Mouse (Mus musculus) kidney, adult 11 months (tissue): ENCODE results near the gene Eml5.
A peak's percentile ranks its signal among the peaks of the same experiment; 100 is the strongest.

ENCODE experiments used
- DNase-seq: peaks from one replicate; pipeline ENCODE4 v3.0.0; 2022

The Eml5 gene

DNA sequence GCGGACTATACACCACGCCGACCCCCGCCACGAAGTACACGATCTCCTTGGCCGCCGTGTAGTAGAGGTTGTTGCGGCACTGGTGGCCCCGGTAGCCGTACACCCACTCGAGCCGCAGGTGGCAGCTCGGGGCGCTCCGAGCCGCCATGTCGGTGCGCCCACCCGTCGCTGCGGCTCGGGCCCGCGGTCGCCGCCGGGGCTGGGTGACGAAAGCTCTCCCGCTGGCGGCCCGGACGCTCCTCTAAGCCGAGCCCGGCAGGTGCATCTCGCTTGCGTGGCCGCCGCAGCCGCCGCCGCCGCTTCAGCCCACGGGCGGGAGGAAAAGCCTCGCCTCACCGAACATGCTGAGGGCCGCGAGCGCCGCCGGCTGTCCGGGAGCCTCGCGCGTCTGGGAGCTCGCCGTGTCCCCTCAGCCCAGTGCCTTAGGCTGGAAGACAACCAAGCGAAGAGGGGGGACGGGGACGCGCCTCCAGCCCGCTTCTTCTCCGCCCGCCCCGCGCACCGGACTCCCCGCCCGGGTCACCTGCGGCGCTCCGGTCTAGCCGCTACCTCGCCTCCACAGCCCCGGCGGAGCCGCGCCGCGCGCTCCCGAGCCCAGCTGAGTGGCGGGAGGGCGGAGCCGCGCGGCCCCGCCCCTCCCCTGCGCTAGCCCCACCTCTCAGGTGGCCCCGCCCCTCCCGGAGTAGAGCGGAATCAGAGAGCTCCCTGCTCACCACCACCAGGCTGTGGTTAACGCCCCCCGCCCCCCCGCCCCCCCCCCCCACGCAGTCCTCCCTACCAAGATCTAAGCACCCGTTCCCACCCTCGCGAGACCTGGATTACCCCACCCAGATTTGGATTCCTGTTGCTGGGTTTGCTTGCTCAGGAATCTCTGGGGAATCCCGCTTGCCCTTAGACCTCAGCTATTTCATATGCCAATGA, at the start of gene Eml5:
TSS of gene Eml5 (minus strand) at position 604 of the 921 bp plus-strand sequence.
- DNase-seq = peak; percentile 77

DNA sequence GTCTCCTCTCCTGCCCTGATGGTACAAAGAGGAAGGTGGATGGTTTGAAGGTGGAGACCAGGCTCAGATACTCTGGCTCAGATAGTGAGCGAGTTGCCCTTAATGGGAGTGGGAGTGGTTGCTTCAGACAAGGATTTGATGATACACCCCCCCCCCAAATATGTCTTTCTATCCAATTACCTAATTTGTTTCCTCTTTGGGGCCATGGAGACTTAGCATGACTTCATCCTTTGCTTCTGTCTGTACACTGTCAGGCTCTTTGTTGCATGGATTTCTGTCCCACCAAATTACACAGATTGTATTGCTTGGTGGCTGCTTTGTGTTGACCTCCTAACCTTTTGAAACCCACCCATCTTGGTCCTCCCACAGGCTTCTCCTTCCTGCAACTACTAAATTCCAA, 31.6 kb upstream of the Eml5 start:
- no peak for DNase-seq

DNA sequence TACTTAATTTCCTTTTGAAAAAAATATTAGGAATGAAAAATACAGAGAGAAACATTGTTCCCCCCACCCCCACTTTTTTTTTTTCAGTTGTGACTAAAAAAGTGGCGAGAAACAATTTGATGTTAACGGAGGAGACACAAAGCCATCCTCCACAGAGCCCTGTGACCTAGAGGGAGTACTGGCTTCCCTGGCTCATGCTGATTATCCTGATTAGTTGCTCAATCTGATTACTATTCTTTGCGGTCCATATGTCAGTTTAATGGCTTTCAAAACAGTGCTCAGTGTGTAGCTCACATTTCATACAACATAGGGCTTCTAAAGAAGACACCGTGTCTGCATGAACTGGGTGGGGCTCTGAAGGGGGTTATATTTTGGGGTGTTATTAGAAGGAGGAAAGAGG, 31.2 kb upstream of the Eml5 start:
- DNase-seq = no peak

DNA sequence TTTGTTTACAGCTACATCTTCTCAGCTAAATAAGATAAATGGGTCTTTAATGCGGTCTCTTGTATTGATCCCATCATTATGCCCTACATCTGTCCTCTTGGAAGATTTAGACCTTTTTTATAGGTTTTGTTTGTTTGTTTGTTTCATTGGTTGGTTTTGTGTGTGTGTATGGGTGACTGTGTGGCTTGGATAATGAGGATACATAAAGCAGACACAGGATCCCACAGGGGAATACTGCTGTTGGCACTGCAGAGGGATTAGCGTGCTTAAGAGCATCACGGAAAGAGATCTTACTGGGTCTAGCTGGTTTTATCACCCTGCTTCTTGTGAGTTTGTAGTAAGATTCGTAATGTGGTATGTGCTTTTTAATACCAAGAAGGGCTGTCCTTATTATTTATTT, 29.9 kb upstream of the Eml5 start:
- no peak for DNase-seq

DNA sequence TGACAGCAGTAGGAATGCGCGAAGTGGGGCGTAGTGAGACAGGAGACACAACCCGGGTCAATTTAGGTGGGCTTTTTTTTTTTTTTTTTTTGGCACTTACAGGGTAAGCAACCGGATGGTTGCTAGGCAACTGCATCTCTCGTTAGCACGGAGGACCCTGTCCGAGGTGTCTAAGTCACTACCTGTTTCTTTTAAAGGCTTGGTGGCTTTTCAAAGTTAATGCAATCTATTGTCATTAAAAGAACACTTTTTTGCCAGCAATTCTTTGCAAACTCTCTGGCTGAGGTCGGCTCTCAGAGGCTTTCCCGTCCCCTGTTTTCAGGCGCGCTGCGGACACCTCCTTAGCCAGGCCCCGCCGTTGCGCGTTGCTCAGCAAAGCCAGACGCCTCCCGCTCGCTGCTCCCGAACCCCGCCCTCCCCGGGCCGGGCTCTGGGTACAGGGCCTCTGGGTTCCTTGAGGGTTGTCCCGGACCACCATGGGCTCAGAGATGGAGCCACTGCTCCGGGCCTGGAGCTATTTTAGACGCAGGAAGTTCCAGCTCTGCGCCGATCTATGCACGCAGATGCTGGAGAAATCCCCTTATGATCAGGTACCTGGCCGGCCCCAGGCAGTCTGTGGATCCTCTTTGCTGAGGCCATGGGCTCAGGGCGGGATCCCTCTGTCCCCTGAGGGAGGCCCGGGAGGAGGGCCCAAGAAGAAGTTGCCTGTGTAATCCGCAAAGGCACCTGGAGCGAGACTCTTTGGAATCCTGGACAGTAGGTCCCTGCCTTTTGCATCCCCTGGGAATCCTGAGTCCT, 19.1 kb upstream of the Eml5 start, which contains the start of gene Ttc8:
TSS of gene Ttc8 (plus strand) at position 381 of the 798 bp plus-strand sequence.
- DNase-seq = peak; percentile 91

DNA sequence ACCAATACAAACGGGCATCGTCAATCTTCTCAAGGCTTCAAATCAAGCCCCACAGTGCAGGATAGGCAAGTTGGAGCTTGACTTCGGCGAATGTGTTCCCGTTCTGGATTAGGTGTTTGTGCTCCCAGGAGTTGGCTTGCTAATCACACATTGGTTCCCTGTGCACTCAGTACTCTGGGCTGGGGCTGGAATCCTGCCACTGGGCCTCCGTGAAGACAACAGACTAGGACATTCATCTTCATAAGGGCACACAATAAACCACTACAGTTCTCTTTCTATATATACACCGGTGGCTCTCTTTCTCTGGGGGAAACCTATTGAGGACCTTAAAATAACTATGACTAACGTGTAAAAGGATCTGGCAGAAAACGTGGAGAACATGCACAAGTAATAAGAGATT, 8.8 kb upstream of the Eml5 start:
- no peak for DNase-seq

DNA sequence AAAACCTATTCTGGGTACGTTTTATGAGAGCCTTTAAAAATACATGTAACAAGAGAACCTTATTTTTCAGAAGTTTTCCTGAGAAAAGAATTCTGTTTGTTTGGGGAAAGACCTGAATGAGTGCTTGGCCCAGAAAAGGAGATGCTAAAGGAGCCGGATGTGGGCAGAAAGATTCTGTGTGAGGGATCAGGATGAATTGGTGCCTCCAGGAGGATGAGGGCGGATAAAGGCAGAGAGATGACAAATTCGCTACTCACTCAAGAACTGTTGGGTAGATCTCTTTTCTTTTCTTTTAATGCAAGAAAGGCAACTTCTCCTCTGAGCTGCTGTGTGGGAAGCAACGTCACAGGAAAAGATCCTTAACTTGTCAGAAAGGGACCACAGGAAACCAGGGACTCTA, 4.2 kb upstream of the Eml5 start:
- no peak for DNase-seq

DNA sequence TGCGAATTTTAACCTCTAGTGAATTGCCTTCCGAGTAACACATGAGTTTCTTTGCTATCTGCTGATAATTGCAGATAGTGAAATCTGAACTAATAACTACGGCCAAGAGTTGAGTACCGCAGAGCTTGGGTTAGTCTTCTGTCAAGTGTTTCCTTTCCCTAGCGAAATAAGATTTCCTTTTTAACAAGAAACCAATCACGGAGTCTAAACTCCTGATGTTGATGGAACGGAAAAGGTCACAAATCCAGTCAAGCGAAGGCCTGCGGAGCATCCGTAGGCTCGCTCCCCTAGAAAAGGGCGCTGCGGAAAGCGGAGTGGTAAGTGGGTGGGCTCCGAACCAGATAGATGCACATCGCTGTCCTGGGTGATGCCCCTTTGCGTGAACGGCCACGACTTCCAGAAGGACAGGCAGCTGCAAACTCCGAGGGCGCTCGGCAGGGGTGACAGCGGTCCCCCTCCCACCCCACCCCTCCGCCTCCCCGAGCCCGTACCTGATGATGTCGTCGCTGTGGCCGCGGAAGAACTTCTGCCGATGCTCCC, 873 bp downstream of the Eml5 start:
- peak; percentile 5 for DNase-seq

DNA sequence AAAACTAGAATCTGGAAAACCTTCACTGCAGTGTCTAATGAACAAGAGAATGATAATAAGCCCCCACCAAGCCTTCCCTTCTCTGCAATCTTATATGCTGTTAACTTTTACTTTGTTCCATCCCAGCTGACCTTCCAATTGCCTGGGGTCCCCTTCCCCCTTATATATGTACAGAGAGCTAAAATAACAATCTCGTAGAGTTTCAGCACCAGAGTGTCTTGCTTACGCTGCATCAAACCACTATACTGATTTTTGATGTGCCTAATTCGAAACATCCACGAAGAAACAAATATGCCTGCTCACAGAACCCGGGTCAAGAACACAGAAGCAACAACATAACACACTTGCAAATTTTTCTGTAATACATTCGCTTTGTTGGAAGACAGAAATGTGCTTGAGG, 1.6 kb downstream of the Eml5 start:
- no peak for DNase-seq

DNA sequence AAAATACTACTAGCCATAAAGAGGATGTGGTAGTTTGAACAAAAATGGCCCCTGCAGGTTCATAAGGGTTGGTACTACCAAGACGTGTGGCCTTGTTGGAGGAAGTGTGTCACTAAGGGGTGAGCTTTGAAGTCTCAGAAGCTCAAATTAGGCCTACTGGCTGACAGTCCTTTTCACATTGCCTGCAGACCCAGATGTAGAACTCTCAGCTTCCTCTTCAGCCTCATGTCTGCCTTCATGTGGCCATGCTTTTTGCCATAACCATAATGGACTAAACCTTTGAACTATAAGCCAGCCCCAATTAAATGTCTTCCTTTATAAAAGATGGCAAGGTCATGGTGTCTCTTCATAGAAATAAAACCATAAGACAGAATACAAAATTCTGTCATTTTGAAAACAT, 4.5 kb downstream of the Eml5 start:
- no peak for DNase-seq

DNA sequence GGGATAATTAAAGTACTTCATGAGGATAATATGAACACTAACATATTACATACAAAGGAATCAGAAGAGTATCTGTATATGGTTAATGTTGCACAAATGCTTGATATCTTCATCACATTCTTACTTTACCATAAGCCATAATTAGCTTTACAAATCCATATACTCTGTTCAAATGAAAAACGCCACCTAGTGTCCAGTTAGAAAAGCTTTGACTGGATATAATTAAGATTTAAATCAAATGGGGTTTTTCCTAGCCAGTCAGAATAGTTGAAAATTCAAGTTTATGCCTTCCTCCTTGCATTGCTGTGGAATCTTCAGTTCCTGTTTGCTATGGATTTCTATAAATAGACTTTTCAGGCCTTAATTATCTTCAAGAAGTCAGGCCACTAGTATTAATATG, 16.8 kb downstream of the Eml5 start:
- DNase-seq = no peak

DNA sequence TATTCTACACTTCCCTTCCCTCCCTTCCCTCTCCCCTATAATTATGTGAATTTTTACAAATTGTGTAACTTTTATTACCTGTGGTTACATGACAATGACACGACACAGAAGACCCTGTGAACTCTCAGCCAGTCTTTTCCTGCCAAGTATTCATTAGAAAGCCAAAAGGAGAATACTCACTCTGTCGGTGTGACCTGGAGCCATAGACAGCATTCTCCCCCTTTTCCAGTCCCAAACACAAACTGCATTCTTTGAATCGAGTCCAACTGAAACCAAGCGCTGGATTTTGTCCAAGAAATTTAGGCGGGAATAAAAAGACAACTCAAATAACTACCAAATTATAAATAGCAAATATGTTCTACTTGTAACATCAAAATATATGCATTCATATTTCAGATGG, 19.5 kb downstream of the Eml5 start:
- no peak for DNase-seq

DNA sequence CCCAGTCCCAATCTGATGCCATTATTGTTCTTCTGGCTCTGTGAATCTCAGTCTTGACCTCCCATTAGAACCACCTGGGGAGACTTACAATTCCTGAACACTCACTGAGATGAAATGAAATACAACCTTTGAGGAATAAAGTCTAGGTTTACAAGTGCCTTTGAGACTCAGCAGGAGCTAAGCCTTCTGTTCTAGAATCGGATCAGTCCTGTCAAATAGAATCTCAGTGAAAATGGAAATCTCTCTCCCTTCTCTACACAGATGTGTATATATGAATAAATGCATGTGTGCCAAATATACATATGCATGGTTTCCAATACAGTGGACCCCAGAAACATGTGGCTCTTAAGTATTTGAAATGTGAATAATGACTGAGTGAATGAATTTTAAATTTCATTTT, 22.6 kb downstream of the Eml5 start:
- DNase-seq = no peak

DNA sequence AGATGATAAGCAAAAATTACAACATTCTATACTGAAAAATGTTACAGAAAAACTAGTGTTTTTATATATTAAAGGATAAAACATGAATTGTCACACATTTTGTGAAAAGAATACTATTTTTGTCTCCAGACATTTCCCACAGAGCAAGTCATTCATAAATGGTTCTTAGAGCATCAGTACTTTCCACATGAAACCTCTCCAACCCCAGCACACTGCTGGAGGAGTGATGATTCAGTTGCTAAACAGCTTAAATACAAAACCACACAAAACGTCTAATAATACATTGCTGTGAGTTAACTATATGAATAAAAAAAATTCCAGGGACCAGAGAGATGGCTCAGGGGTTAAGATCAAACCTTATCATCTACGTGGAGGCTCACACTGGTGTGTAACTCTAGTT, 26.1 kb downstream of the Eml5 start:
- no peak for DNase-seq

DNA sequence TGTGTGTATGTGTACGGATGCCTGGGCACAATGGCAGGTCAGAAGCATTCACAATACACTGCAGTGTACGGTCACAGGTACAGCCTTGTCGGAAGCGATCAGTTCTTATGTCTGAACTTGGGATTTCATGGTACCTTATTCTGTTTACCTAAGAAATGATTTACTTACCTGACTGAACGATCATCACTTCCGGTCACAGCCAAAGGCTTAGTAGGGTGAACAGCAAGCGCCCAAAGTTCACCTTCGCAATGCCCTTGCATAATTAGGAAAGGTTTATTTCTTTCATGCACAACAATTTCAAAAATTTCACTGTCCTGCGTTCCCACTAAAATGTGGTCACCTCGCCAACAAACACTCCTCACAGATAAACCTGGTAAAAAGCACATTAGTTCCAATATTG, 28.4 kb downstream of the Eml5 start:
- peak; percentile 21 for DNase-seq

DNA sequence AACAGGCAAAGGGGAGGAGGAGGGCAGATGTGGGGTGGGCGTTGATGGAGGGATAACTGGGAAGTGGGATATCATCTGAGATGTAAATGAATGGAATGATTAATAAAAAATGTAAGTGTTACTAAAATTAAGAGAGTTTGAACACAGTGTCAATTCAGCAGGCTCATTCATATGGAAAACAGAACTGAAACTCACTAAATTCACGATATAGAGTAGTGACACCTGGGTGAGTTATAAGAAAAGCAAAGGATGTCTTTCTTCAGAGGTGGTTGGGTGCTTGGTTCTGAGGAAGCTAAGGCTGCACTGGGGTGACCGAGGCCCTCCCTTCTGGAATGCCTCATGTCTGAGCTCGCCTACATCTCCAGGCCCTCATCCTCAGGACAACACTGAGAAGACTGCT, 37.8 kb downstream of the Eml5 start:
- no peak for DNase-seq

DNA sequence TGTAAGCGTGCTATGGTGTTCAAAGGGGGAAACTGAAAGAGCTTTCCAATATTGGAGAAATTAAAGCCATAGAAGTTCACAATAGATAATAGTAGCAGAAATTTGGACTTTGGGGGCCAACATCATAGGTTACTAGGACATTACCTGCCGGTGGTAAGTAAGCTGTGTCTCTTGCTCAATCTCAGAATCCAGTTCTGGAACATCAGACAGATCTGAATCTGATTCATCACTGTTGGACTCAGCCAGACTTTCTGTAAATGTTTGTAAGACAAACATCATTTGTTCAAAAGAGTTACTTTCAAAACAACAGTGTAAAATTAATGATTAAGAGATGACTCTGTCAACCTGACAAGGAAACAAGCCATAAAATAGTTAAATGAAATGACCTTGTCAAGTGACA, 41.0 kb downstream of the Eml5 start:
- no peak for DNase-seq

DNA sequence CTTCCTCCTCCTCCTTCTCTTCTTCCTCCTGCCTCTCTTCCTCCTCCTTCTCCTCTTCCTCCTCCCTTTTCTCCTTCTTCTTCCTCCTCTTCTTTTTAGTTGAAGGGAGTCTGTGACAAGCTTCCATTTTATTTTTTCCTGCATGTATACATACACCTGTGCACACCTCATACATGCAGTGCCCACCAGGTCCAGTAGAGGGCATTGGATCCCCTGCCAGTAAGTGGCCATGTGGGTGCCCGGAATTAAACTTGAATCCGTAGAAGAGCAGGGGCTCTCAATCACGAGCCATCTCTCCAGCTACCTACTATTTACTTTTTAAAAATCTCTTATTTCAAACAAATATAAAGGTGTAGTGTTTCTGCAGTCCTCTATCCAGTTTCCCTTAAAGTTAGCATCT, 50.5 kb downstream of the Eml5 start:
- DNase-seq = peak; percentile 53

DNA sequence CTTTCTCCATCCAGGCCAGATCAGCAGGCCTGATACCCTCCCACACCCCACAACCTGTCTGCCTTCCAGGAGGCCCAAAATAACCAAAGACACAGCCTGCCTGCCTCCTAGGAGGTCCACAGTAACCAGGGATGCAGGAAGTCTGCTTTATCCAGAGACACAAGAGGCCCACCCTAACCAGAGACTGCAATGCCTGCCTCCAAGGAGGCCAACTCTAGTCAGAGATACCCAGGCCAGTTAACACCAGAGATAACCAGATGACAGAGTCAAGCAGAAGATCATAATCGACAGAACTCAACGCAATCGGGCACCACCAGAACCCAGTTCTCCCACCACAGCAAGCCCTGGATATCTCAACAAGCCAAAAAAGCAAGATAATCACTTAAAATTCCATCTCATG, 56.5 kb downstream of the Eml5 start:
- DNase-seq = no peak

DNA sequence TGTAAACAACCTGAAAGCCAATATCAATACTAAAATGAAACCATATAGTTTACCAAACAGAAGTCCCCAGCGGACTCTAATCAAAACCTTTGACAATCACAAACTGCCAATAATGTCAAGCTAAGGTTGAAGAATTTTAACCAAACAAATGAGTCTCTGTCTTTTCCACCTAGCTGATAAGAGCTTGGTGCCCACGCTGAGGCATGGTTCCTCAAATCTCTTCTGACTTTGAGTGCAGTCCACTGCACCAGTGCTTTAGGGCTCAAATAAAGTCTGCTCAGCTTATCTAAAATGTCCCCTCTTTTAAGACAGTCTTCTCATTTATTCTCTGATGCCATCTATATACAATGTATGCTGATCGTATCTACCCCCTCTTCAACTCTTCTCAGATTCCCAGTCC, 61.1 kb downstream of the Eml5 start:
- no peak for DNase-seq

DNA sequence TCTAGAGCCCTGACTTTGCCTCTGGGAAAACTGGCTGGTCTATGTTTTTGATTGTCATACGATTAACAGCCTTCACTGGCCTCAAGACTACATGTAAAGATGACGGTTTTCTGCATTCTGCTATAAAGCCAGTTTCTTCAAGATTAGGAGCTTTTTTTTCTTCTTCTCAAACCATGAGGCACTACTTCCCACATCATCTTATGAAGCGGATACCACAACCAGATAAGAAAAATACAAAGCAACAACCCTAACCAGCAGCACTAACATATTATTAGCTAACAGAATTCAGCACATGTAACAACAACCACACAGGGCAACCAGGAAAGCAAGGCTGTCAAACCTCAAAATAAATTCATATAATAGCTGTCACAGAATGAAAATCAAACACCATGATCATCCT, 63.3 kb downstream of the Eml5 start:
- DNase-seq = no peak

DNA sequence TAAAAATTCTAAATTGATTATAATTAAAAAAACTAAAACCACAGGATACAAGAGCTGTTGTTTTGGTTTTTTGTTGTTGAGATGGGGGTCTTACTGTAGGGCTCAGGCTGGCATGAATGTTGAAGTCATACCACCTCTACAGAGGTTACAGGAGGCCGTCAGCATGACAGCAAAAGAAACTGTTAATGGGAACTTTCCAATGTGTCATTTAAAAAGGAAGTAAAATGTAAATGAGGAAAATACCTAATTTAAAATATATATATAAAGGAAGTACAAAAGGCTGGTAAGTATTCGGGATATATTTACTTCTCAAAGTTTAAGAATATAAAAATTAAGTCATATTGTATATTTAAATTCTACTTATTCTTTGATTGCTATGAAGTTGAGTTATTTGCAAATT, 65.8 kb downstream of the Eml5 start:
- no peak for DNase-seq

DNA sequence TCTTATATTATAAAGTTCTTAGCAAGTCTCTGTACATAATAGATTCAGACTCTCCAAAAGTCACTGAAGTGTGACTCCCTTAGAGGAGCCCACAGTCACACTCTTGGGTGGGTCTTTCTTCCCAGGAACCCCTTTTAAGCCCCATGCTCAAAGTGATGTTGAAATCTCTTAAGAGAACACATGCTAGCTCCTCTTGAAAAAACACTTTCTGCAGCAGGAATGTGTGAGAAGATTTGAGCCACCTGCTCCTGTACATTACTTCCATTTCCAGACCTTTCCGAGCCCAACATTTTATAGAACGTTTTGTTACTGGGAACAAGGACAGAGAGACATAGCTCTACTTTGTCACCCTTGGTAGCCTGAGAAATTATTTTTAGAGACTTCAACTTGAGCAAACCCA, 66.4 kb downstream of the Eml5 start:
- no peak for DNase-seq

DNA sequence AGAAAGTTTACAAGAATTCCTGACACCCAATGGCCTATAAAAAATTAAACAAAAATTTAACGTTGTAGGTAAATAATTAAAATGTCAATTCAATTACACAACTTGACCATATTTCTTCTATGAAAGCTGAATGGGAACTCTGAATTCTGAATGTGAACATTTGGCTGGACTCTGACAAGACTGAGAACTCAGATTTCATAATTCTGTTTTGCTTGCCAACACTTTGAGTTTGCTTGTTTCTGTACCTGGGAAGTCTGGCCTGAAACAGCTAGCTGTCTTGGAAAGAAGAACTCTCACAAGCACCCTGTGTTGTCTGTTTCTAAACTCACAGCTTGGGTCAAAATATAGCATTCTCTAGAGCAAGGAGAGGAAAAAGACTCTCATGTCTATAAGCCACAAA, 67.4 kb downstream of the Eml5 start:
- DNase-seq = no peak
